Mouse (Mus musculus) CH12.LX (cell line): ENCODE measurements around the gene Evi2a. TPM values are rescaled to one million over a fixed set of nuclear protein-coding genes. Genes with fewer than 3 reads are reported as not detected.

ENCODE experiments used
- DNase-seq: peaks from one replicate; pipeline ENCODE4 v3.0.0-alpha.2; 2013; ENCODE audit errors: extremely low read depth
- H3K27ac ChIP-seq: 2 replicates; pipeline ENCODE4 v1.5.1; 2012; ENCODE audit warnings: low read depth, mild to moderate bottlenecking, control low read depth, moderate library complexity; ENCODE audit not compliant: insufficient read depth
- H3K27me3 ChIP-seq: replicated peaks from 2 replicates; pipeline ENCODE3; 2012; ENCODE audit warnings: inconsistent platforms
- H3K36me3 ChIP-seq, 2 experiments: replicated peaks in 1 of 2; 2 replicates each; pipeline versions ENCODE3 to v1.6.1; 2012; ENCODE audit warnings: inconsistent platforms in 1 of 2, low read length in 1 of 2, mild to moderate bottlenecking in 1 of 2, mixed read lengths in 1 of 2, moderate library complexity in 1 of 2; ENCODE audit not compliant: control insufficient read depth in 1 of 2, insufficient read depth in 1 of 2
- H3K4me1 ChIP-seq, 2 experiments: 2 replicates each; pipeline ENCODE4 v1.6.1; 2012; ENCODE audit warnings: inconsistent platforms in 1 of 2, moderate library complexity in 1 of 2; ENCODE audit not compliant: insufficient read depth in 2 of 2, control insufficient read depth in 1 of 2
- H3K4me2 ChIP-seq: 2 replicates; pipeline ENCODE4 v1.6.1; 2012; ENCODE audit warnings: low read depth, mild to moderate bottlenecking, control low read depth; ENCODE audit not compliant: poor library complexity, insufficient read depth, severe bottlenecking
- H3K4me3 ChIP-seq, 3 experiments: fragments of 150-350 bp in 1 of 3; sonication (generic) in 1 of 3; replicated peaks in 1 of 3; 2 replicates each; pipeline versions ENCODE3 to v1.5.1; 2011 to 2012; ENCODE audit warnings: low read depth in 2 of 3, low read length in 2 of 3, mild to moderate bottlenecking in 2 of 3, moderate library complexity in 2 of 3, control low read depth in 1 of 3, improper control_type of control experiment in 1 of 3, inconsistent platforms in 1 of 3, mixed read lengths in 1 of 3; ENCODE audit not compliant: poor library complexity in 1 of 3
- H3K79me2 ChIP-seq: replicated peaks from 2 replicates; pipeline ENCODE4 v1.6.1; 2012; ENCODE audit warnings: mild to moderate bottlenecking, moderate library complexity; ENCODE audit not compliant: control insufficient read depth, poor library complexity, insufficient read depth, severe bottlenecking; ENCODE audit errors: extremely low read depth
- H3K9ac ChIP-seq: 2 replicates; pipeline ENCODE4 v1.6.1; 2012; ENCODE audit warnings: low read depth, mild to moderate bottlenecking, control low read depth, moderate library complexity; ENCODE audit not compliant: insufficient read depth
- H3K9me3 ChIP-seq: replicated peaks from 2 replicates; pipeline ENCODE3; 2012; ENCODE audit warnings: low read length, inconsistent platforms, mixed read lengths
- BHLHE40 ChIP-seq: IDR thresholded peaks from 2 replicates; pipeline ENCODE4 v1.6.1; 2011; ENCODE audit warnings: mild to moderate bottlenecking, low read depth, low read length, improper control_type of control experiment
- CHD2 ChIP-seq: IDR thresholded peaks from 2 replicates; pipeline ENCODE4 v1.6.1; 2011; ENCODE audit warnings: low read length, improper control_type of control experiment
- E2F4 ChIP-seq: IDR thresholded peaks from 2 replicates; pipeline ENCODE4 v1.6.1; 2011; ENCODE audit warnings: low read depth, low read length, improper control_type of control experiment; ENCODE audit not compliant: insufficient replicate concordance
- ELF1 ChIP-seq: IDR thresholded peaks from 2 replicates; pipeline ENCODE4 v1.6.1; 2014; ENCODE audit warnings: low read depth, mild to moderate bottlenecking, inconsistent platforms, low read length, improper control_type of control experiment
- EP300 ChIP-seq: IDR thresholded peaks from 2 replicates; pipeline ENCODE4 v1.6.1; 2011; ENCODE audit warnings: low read length, improper control_type of control experiment
- HCFC1 ChIP-seq: IDR thresholded peaks from 2 replicates; pipeline ENCODE4 v1.6.1; 2012; ENCODE audit warnings: low read depth, mild to moderate bottlenecking, inconsistent platforms, low read length, improper control_type of control experiment
- IRF4 ChIP-seq: IDR thresholded peaks from 2 replicates; pipeline ENCODE4 v1.6.1; 2014; ENCODE audit warnings: low read depth, mild to moderate bottlenecking, inconsistent platforms, low read length, improper control_type of control experiment
- JUN ChIP-seq: IDR thresholded peaks from 2 replicates; pipeline ENCODE4 v1.6.1; 2011; ENCODE audit warnings: low read depth, mild to moderate bottlenecking, low read length, improper control_type of control experiment, moderate library complexity; ENCODE audit not compliant: insufficient read depth
- JUND ChIP-seq: conservative IDR thresholded peaks from 2 replicates; pipeline ENCODE4 v1.6.1; 2011; ENCODE audit warnings: low read depth, low read length, improper control_type of control experiment
- KAT2A ChIP-seq: IDR thresholded peaks from 2 replicates; pipeline ENCODE4 v1.6.1; 2012; ENCODE audit warnings: low read length, improper control_type of control experiment, inconsistent platforms; ENCODE audit not compliant: insufficient replicate concordance
- MAZ ChIP-seq: IDR thresholded peaks from 2 replicates; pipeline ENCODE4 v1.6.1; 2012; ENCODE audit warnings: low read depth, mild to moderate bottlenecking, inconsistent platforms, low read length, improper control_type of control experiment, moderate library complexity
- MEF2A ChIP-seq: IDR thresholded peaks from 2 replicates; pipeline ENCODE4 v1.6.1; 2014; ENCODE audit warnings: low read depth, mild to moderate bottlenecking, inconsistent platforms, low read length, improper control_type of control experiment, borderline replicate concordance
- MYC ChIP-seq: IDR thresholded peaks from 2 replicates; pipeline ENCODE4 v1.6.1; 2011; ENCODE audit warnings: low read depth, mild to moderate bottlenecking, improper control_type of control experiment, low read length
- PAX5 ChIP-seq: IDR thresholded peaks from 2 replicates; pipeline ENCODE4 v1.6.1; 2012; ENCODE audit warnings: low read length, inconsistent platforms, mixed read lengths
- POLR2A ChIP-seq: IDR thresholded peaks from 2 replicates; pipeline ENCODE4 v1.6.1; 2011; ENCODE audit warnings: low read depth, mild to moderate bottlenecking, improper control_type of control experiment, low read length
- POLR2AphosphoS2 ChIP-seq: IDR thresholded peaks from 2 replicates; pipeline ENCODE4 v1.6.1; 2011; ENCODE audit warnings: low read depth, low read length, improper control_type of control experiment
- RCOR1 ChIP-seq: conservative IDR thresholded peaks from 2 replicates; pipeline ENCODE4 v1.6.1; 2012; ENCODE audit warnings: low read depth, mild to moderate bottlenecking, inconsistent platforms, low read length, improper control_type of control experiment
- SIN3A ChIP-seq: IDR thresholded peaks from 2 replicates; pipeline ENCODE4 v1.6.1; 2012; ENCODE audit warnings: low read length, improper control_type of control experiment, inconsistent platforms
- TBP ChIP-seq: conservative IDR thresholded peaks from 2 replicates; pipeline ENCODE4 v1.6.1; 2011; ENCODE audit warnings: low read depth, low read length, improper control_type of control experiment
- TCF12 ChIP-seq: IDR thresholded peaks from 2 replicates; pipeline ENCODE4 v1.6.1; 2014; ENCODE audit warnings: low read depth, mild to moderate bottlenecking, inconsistent platforms, low read length, improper control_type of control experiment
- UBTF ChIP-seq: IDR thresholded peaks from 2 replicates; pipeline ENCODE4 v1.6.1; 2012; ENCODE audit warnings: low read depth, mild to moderate bottlenecking, inconsistent platforms, low read length, improper control_type of control experiment, moderate library complexity
- USF1 ChIP-seq: IDR thresholded peaks from 2 replicates; pipeline ENCODE4 v1.6.1; 2014; ENCODE audit warnings: low read depth, mild to moderate bottlenecking, inconsistent platforms, low read length, improper control_type of control experiment
- ZKSCAN1 ChIP-seq: IDR thresholded peaks from 2 replicates; pipeline ENCODE4 v1.6.1; 2012; ENCODE audit warnings: low read depth, inconsistent platforms, low read length, improper control_type of control experiment, borderline replicate concordance
- ZMIZ1 ChIP-seq: IDR thresholded peaks from 2 replicates; pipeline ENCODE4 v1.6.1; 2012; ENCODE audit warnings: low read depth, mild to moderate bottlenecking, inconsistent platforms, low read length, improper control_type of control experiment
- ZNF384 ChIP-seq: IDR thresholded peaks from 2 replicates; pipeline ENCODE4 v1.6.1; 2012; ENCODE audit warnings: low read depth, low read length, improper control_type of control experiment, inconsistent platforms
- dilution Hi-C: fragments of 300-500 bp; cut with MboI; formaldehyde crosslinking; loops from 2 replicates; pipeline ENCODE4 v1.14.3; 2020; ENCODE audit warnings: low sequenced_read_pairs; ENCODE audit not compliant: extremely low pct_unique_long_range_greater_than_20kb, extremely low pct_ligation_motif_present
- in situ Hi-C: fragments of 300-500 bp; cut with MboI; formaldehyde crosslinking; loops from 3 replicates; pipeline ENCODE4 v1.14.3; 2019; ENCODE audit warnings: low sequenced_read_pairs, low pct_ligation_motif_present, low pct_unique_long_range_greater_than_20kb, mixed read lengths
- polyA plus RNA-seq: library from polyadenylated mRNA; unstranded; fragments of >175 nt; gene quantifications from 2 replicates; pipeline ENCODE4 v1.2.1, GENCODE M21; 2012; ENCODE audit warnings: low read depth; ENCODE audit not compliant: insufficient read length
- total RNA-seq, 2 experiments: library from RNA; depleted of rRNA; stranded (reverse); fragments of 300-350 nt in 1 of 2; fragments of >200 nt in 1 of 2; gene quantifications; 2 replicates each; pipeline ENCODE4 v1.2.3; 2012 to 2014

Evi2a gene
- total and polyA plus RNA-seq, 3 experiments = 137 to 165 (median 140) TPM

DNA sequence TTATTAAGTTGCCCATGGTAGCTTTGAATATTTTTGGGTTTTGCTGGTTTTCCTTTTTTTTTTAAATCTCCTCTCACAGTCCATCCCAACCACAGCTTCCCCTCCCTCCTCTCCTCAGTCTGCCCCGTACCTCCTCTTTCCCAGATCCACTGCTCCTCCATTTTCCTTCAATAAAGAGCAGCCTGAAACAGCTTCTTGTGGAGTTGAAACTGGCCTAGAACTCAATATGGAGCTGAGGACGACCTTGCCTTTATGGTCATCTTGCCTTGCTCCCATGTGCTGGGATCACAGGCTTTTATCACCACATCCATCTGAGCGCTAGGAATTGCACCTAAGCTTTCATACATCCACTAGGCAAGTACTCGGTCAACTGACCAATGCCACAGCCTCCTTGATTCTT lies 1.1 kb upstream of the Evi2a start:
- Histone ChIP-seq H3K4me1 (peaks cover 9 to 51% of the 10 kb centered on the region in 2 experiments; a peak in 3 of 4 replicates), H3K4me3 (no peak overlapping the region), H3K4me2 (no peak overlapping the region), H3K27me3 (no peaks in the 10 kb centered on the region), H3K9me3 (no peaks in the 10 kb centered on the region), H3K36me3 (peaks cover 7 to 45% of the 10 kb centered on the region in 2 experiments), H3K27ac (no peak overlapping the region), H3K9ac (no peak overlapping the region), H3K79me2 (peaks cover 13% of the 10 kb centered on the region)
- no peak for DNase-seq
- dilution Hi-C loops (no loop called here), in situ Hi-C loops (no loop called here)
- TF ChIP-seq JUN (no peak), USF1 (no peak), ELF1 (no peak), SIN3A (no peak), EP300 (no peak), RCOR1 (no peak), POLR2AphosphoS2 (no peak), BHLHE40 (no peak), TCF12 (no peak)

DNA sequence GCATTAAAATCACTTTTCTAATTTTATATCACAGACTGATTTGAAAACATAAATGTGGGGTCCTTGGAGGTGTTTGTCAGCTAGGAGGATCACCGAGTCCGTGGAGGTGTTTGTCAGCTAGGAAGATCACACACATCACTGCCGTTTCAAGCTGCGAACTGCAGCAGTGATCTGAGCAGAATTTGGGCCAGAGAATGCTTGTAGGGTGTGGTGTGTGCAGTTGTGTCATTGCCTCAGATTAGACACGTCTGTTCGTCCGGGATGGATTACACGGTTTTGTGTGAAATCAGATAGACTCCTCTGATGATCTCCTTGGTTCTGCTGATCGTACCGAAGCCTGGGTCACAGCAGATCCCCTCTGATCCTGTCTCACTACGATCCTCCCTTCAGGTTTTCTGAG lies 365 bp upstream of the Evi2a start:
- H3K9ac ChIP-seq = peak overlapping the region; percentile 56
- no peaks in the 10 kb centered on the region for H3K9me3 ChIP-seq
- H3K79me2 ChIP-seq = peaks cover 18% of the 10 kb centered on the region
- H3K4me2 ChIP-seq = peak overlapping the region; percentile 83
- TF ChIP-seq JUND = no peak
- 0 out of 2 replicates have a peak, but pooled peaks have one; percentile 16 for TF ChIP-seq KAT2A
- peaks cover 12 to 47% of the 10 kb centered on the region in 2 experiments for H3K36me3 ChIP-seq
- no peak for DNase-seq
- H3K4me1 ChIP-seq = peaks cover 14 to 51% of the 10 kb centered on the region in 2 experiments; a peak in 3 of 4 replicates
- peak overlapping the region; percentile 72 for H3K27ac ChIP-seq
- peak overlapping the region; percentile 47 to 89 (median 65) for H3K4me3 ChIP-seq
- in situ Hi-C loops (no loop called here), dilution Hi-C loops (no loop called here)
- H3K27me3 ChIP-seq = no peaks in the 10 kb centered on the region

- peaks cover 27% of the 10 kb centered on the region for H3K79me2 ChIP-seq
- H3K4me3 ChIP-seq = peak overlapping the region; percentile 65 to 89 (median 78)
- peak overlapping the region; percentile 97 for H3K27ac ChIP-seq
- peaks cover 21 to 55% of the 10 kb centered on the region in 2 experiments for H3K4me1 ChIP-seq
- H3K36me3 ChIP-seq = peaks cover 18 to 49% of the 10 kb centered on the region in 2 experiments
- DNase-seq = peak; percentile 67
- H3K9ac ChIP-seq = peak overlapping the region; percentile 99
- H3K9me3 ChIP-seq = no peaks in the 10 kb centered on the region
- H3K27me3 ChIP-seq = no peaks in the 10 kb centered on the region
- in situ Hi-C loops = no loop called here
- dilution Hi-C loops = no loop called here
- peak overlapping the region; percentile 82 for H3K4me2 ChIP-seq
- TF ChIP-seq MAZ (0 out of 2 replicates have a peak, but pooled peaks have one; percentile 24), E2F4 (no peak), PAX5 (no peak), JUN (peak; percentile 66; the same call in 1 of the 2 replicates), CHD2 (peak; percentile 49; the same call in 1 of the 2 replicates), POLR2A (no peak), KAT2A (no peak), ZNF384 (peak; percentile 5; the same call in 1 of the 2 replicates), UBTF (no peak), HCFC1 (no peak), IRF4 (no peak; the same call in 1 of the 2 replicates), MYC (no peak), SIN3A (no peak; the same call in 1 of the 2 replicates), ZMIZ1 (peak; percentile 75; the same call in 1 of the 2 replicates), ZKSCAN1 (no peak), MEF2A (0 out of 2 replicates have a peak, but pooled peaks have one; percentile 36), TBP (0 out of 2 replicates have a peak, but pooled peaks have one; percentile 23)
Measured at GRCm38 (mm10) chr11:79529736-79530135, 673 bp downstream of the Evi2a start.
